Mouse (Mus musculus): ENCODE results near the gene Asgr1. TPM values are rescaled to one million over a fixed set of nuclear protein-coding genes. Genes with fewer than 3 reads are reported as not detected.

Asgr1 gene
- total and polyA plus RNA-seq, 3 experiments: not detected

- TF ChIP-seq CHD1 (IDR thresholded peaks at IDR 0.05; ENCODE audit: low read depth, low read length): no peak
- no peak for TF ChIP-seq BHLHE40 (IDR thresholded peaks at IDR 0.05; ENCODE audit: low read depth, low read length)
- TF ChIP-seq TBP (conservative IDR thresholded peaks at IDR 0.05; ENCODE audit: low read depth, low read length): no peak
- TF ChIP-seq RAD21 (IDR thresholded peaks at IDR 0.05; ENCODE audit: low read depth, low read length): no peak
- no peak for TF ChIP-seq MAFK (IDR thresholded peaks at IDR 0.05; ENCODE audit: insufficient replicate concordance, low read length)
- TF ChIP-seq RCOR1 (conservative IDR thresholded peaks at IDR 0.05; ENCODE audit: low read depth, low read length): no peak
- no peak for TF ChIP-seq JUN (IDR thresholded peaks at IDR 0.05; ENCODE audit: insufficient read depth, low read depth, low read length)
- TF ChIP-seq EP300 (IDR thresholded peaks at IDR 0.05; ENCODE audit: low read length): no peak
- TF ChIP-seq MEF2A (IDR thresholded peaks at IDR 0.05; ENCODE audit: borderline replicate concordance, low read depth, low read length): no peak
- no peak for TF ChIP-seq IRF4 (IDR thresholded peaks at IDR 0.05; ENCODE audit: low read depth, low read length)
- dilution Hi-C loops (cut with MboI; ENCODE audit: extremely low pct_ligation_motif_present, extremely low pct_unique_long_range_greater_than_20kb, low sequenced_read_pairs): no loop called here
These were observed 12.8 kb downstream of the Asgr1 start for GRCm38 (mm10) chr11:70066701-70067100.

GRCm38 (mm10) chr11:70068245-70068644, 14.4 kb downstream of the Asgr1 start:
- Histone ChIP-seq H3K79me2 (replicated peaks; ENCODE audit: control insufficient read depth, extremely low read depth, insufficient read depth, poor library complexity, severe bottlenecking) (no peaks in the 10 kb centered on the region), H3K4me2 (ENCODE audit: insufficient read depth, low read depth, poor library complexity, severe bottlenecking) (no peak overlapping the region), H3K4me3 (replicated peaks in 1 of 3; ENCODE audit: low read depth in 2 of 3, low read length in 2 of 3, poor library complexity in 1 of 3) (no peak overlapping the region), H3K36me3 (replicated peaks in 1 of 2; ENCODE audit: control insufficient read depth in 1 of 2, insufficient read depth in 1 of 2, low read length in 1 of 2) (no peaks in the 10 kb centered on the region), H3K9me3 (replicated peaks; ENCODE audit: low read length) (peaks cover 3% of the 10 kb centered on the region), H3K27me3 (replicated peaks) (no peaks in the 10 kb centered on the region), H3K27ac (ENCODE audit: insufficient read depth, low read depth) (no peak overlapping the region), H3K9ac (ENCODE audit: insufficient read depth, low read depth) (no peak overlapping the region), H3K4me1 (ENCODE audit: control insufficient read depth in 1 of 2, insufficient read depth in 2 of 2) (peaks cover 0 to 3% of the 10 kb centered on the region in 2 experiments; a peak in 1 of 4 replicates)
- no peak for TF ChIP-seq CTCF (conservative IDR thresholded peaks at IDR 0.05 in 1 of 2, IDR thresholded peaks at IDR 0.05 in 1 of 2; ENCODE audit: low read depth in 2 of 2, low read length in 2 of 2)
- TF ChIP-seq RAD21 (IDR thresholded peaks at IDR 0.05; ENCODE audit: low read depth, low read length): no peak
- TF ChIP-seq MAFK (IDR thresholded peaks at IDR 0.05; ENCODE audit: insufficient replicate concordance, low read length): no peak
- no peak for TF ChIP-seq TBP (conservative IDR thresholded peaks at IDR 0.05; ENCODE audit: low read depth, low read length)
- dilution Hi-C loops (cut with MboI; ENCODE audit: extremely low pct_ligation_motif_present, extremely low pct_unique_long_range_greater_than_20kb, low sequenced_read_pairs): no loop called here
- DNase-seq (ENCODE audit: extremely low read depth): no peak
- in situ Hi-C loops (cut with MboI; ENCODE audit: low pct_ligation_motif_present, low pct_unique_long_range_greater_than_20kb, low sequenced_read_pairs): no loop called here

More at GRCm38 (mm10) chr11:70066701-70067100, 12.8 kb downstream of the Asgr1 start:
- no peak for DNase-seq (ENCODE audit: extremely low read depth)
- in situ Hi-C loops (cut with MboI; ENCODE audit: low pct_ligation_motif_present, low pct_unique_long_range_greater_than_20kb, low sequenced_read_pairs): no loop called here
- H3K4me3 ChIP-seq (replicated peaks in 1 of 3; ENCODE audit: low read depth in 2 of 3, low read length in 2 of 3, poor library complexity in 1 of 3): no peak overlapping the region
- H3K4me2 ChIP-seq (ENCODE audit: insufficient read depth, low read depth, poor library complexity, severe bottlenecking): no peak overlapping the region
- H3K27me3 ChIP-seq (replicated peaks): no peaks in the 10 kb centered on the region
- no peak overlapping the region for H3K27ac ChIP-seq (ENCODE audit: insufficient read depth, low read depth)
- H3K4me1 ChIP-seq (ENCODE audit: control insufficient read depth in 1 of 2, insufficient read depth in 2 of 2): peaks cover 0 to 3% of the 10 kb centered on the region in 2 experiments; a peak in 1 of 4 replicates
- H3K79me2 ChIP-seq (replicated peaks; ENCODE audit: control insufficient read depth, extremely low read depth, insufficient read depth, poor library complexity, severe bottlenecking): no peaks in the 10 kb centered on the region
- peaks cover 5% of the 10 kb centered on the region for H3K9me3 ChIP-seq (replicated peaks; ENCODE audit: low read length)
- H3K36me3 ChIP-seq (replicated peaks in 1 of 2; ENCODE audit: control insufficient read depth in 1 of 2, insufficient read depth in 1 of 2, low read length in 1 of 2): no peaks in the 10 kb centered on the region
- H3K9ac ChIP-seq (ENCODE audit: insufficient read depth, low read depth): no peak overlapping the region

GRCm38 (mm10) chr11:70070057-70070456, 16.2 kb downstream of the Asgr1 start:
- no peaks in the 10 kb centered on the region for H3K79me2 ChIP-seq (replicated peaks; ENCODE audit: control insufficient read depth, extremely low read depth, insufficient read depth, poor library complexity, severe bottlenecking)
- H3K27me3 ChIP-seq (replicated peaks): no peaks in the 10 kb centered on the region
- peaks cover 0 to 7% of the 10 kb centered on the region in 2 experiments; a peak in 2 of 4 replicates for H3K4me1 ChIP-seq (ENCODE audit: control insufficient read depth in 1 of 2, insufficient read depth in 2 of 2)
- no peak for DNase-seq (ENCODE audit: extremely low read depth)
- H3K4me2 ChIP-seq (ENCODE audit: insufficient read depth, low read depth, poor library complexity, severe bottlenecking): no peak overlapping the region
- H3K36me3 ChIP-seq (replicated peaks in 1 of 2; ENCODE audit: control insufficient read depth in 1 of 2, insufficient read depth in 1 of 2, low read length in 1 of 2): no peaks in the 10 kb centered on the region
- H3K9me3 ChIP-seq (replicated peaks; ENCODE audit: low read length): no peaks in the 10 kb centered on the region
- in situ Hi-C loops (cut with MboI; ENCODE audit: low pct_ligation_motif_present, low pct_unique_long_range_greater_than_20kb, low sequenced_read_pairs): no loop called here
- TF ChIP-seq CTCF (conservative IDR thresholded peaks at IDR 0.05 in 1 of 2, IDR thresholded peaks at IDR 0.05 in 1 of 2; ENCODE audit: low read depth in 2 of 2, low read length in 2 of 2): no peak
- TF ChIP-seq PAX5 (IDR thresholded peaks at IDR 0.05; ENCODE audit: low read length): no peak
- no peak for TF ChIP-seq UBTF (IDR thresholded peaks at IDR 0.05; ENCODE audit: low read depth, low read length)
- no peak for TF ChIP-seq ZMIZ1 (IDR thresholded peaks at IDR 0.05; ENCODE audit: low read depth, low read length)
- no peak for TF ChIP-seq TBP (conservative IDR thresholded peaks at IDR 0.05; ENCODE audit: low read depth, low read length)
- TF ChIP-seq USF2 (conservative IDR thresholded peaks at IDR 0.05; ENCODE audit: low read depth, low read length): no peak
- TF ChIP-seq BHLHE40 (IDR thresholded peaks at IDR 0.05; ENCODE audit: low read depth, low read length): no peak
- no peak for TF ChIP-seq HCFC1 (IDR thresholded peaks at IDR 0.05; ENCODE audit: low read depth, low read length)
- no peak for TF ChIP-seq ETS1 (conservative IDR thresholded peaks at IDR 0.05; ENCODE audit: low read depth, low read length)
- no peak for TF ChIP-seq GABPA (IDR thresholded peaks at IDR 0.05; ENCODE audit: insufficient replicate concordance, low read depth, low read length)
- no peak for TF ChIP-seq MEF2A (IDR thresholded peaks at IDR 0.05; ENCODE audit: borderline replicate concordance, low read depth, low read length)
- no peak for TF ChIP-seq NRF1 (IDR thresholded peaks at IDR 0.05; ENCODE audit: low read depth, low read length)
- no peak for TF ChIP-seq RAD21 (IDR thresholded peaks at IDR 0.05; ENCODE audit: low read depth, low read length)
- no peak for TF ChIP-seq ZNF384 (IDR thresholded peaks at IDR 0.05; ENCODE audit: low read depth, low read length)
- dilution Hi-C loops (cut with MboI; ENCODE audit: extremely low pct_ligation_motif_present, extremely low pct_unique_long_range_greater_than_20kb, low sequenced_read_pairs): no loop called here
- no peak overlapping the region for H3K27ac ChIP-seq (ENCODE audit: insufficient read depth, low read depth)
- no peak overlapping the region for H3K9ac ChIP-seq (ENCODE audit: insufficient read depth, low read depth)
- H3K4me3 ChIP-seq (replicated peaks in 1 of 3; ENCODE audit: low read depth in 2 of 3, low read length in 2 of 3, poor library complexity in 1 of 3): no peak overlapping the region
